8 mouse cellular contexts compared by ENCODE assay signal in genomic region chr11:96005403-96006271, GRCm38 (mm10). TPM values are rescaled to one million over a fixed set of nuclear protein-coding genes. Genes with fewer than 3 reads are reported as not detected.
A peak's percentile ranks its signal among the peaks of the same experiment; 100 is the strongest.
DNase-seq lines count a peak whose midpoint lies in the region; ATAC-seq and TF ChIP-seq lines count a peak whose summit lies in the region.

Gene Igf2bp1, minus strand, starts transcription at chr11:96005940.

- TF ChIP-seq CTCF in bone marrow macrophage, adult 2 months (IDR thresholded peaks at IDR 0.05; ENCODE audit: low read depth, low read length): no peak

- peak within 1 kb of the TSS; percentile 87 for H3K9ac ChIP-seq in lung, embryonic 15.5 days
- H3K9ac ChIP-seq in heart, embryonic 11.5 days (ENCODE audit: low read depth, low read length): peak within 1 kb of the TSS; percentile 98
- H3K9ac ChIP-seq in neural tube, embryonic 11.5 days (ENCODE audit: low read length): peak within 1 kb of the TSS; percentile 98

- H3K27me3 ChIP-seq in lung, embryonic 15.5 days: peaks cover 6% of the 10 kb centered on the region; the same call in 1 of the 2 replicates
- no peaks in the 10 kb centered on the region for H3K27me3 ChIP-seq in heart, embryonic 11.5 days (ENCODE audit: control insufficient read depth, insufficient read depth, low read length)
- no peaks in the 10 kb centered on the region for H3K27me3 ChIP-seq in neural tube, embryonic 11.5 days (ENCODE audit: control insufficient read depth, insufficient read depth, low read length)

- H3K9me3 ChIP-seq in lung, embryonic 15.5 days: no peaks in the 10 kb centered on the region
- no peaks in the 10 kb centered on the region for H3K9me3 ChIP-seq in heart, embryonic 11.5 days (replicated peaks; ENCODE audit: control insufficient read depth, low read length)
- H3K9me3 ChIP-seq in neural tube, embryonic 11.5 days (ENCODE audit: control insufficient read depth, low read length): no peaks in the 10 kb centered on the region

- H3K4me3 ChIP-seq in lung, embryonic 15.5 days: peak within 1 kb of the TSS; percentile 73
- peak within 1 kb of the TSS; percentile 46 for H3K4me3 ChIP-seq in bone marrow macrophage, adult 2 months (ENCODE audit: insufficient read depth, low read length)
- peak within 1 kb of the TSS; percentile 85 for H3K4me3 ChIP-seq in heart, embryonic 11.5 days (ENCODE audit: low read depth, low read length)
- H3K4me3 ChIP-seq in neural tube, embryonic 11.5 days (ENCODE audit: low read depth, low read length): peak within 1 kb of the TSS; percentile 100

- TF ChIP-seq POLR2A in bone marrow macrophage, adult 2 months (IDR thresholded peaks at IDR 0.05; ENCODE audit: borderline replicate concordance, low read depth, low read length): no peak

- H3K36me3 ChIP-seq in lung, embryonic 15.5 days: no peaks in the 10 kb centered on the region
- H3K36me3 ChIP-seq in heart, embryonic 11.5 days (ENCODE audit: control insufficient read depth, insufficient read depth, low read length): no peaks in the 10 kb centered on the region
- H3K36me3 ChIP-seq in neural tube, embryonic 11.5 days (ENCODE audit: control insufficient read depth, insufficient read depth, low read length): no peaks in the 10 kb centered on the region

- DNase-seq in lung, adult 18-20 months: no peak
- DNase-seq in kidney, postnatal 4 days: peak; percentile 75 to 82
- peak; percentile 86 for DNase-seq in neural tube, embryonic 11.5 days (ENCODE audit: low spot score)
- DNase-seq in layer of hippocampus, postnatal 10 days (ENCODE audit: low spot score in 2 of 2): no peak

- peak within 1 kb of the TSS; percentile 92 for H3K4me2 ChIP-seq in lung, embryonic 15.5 days
- peak within 1 kb of the TSS; percentile 89 for H3K4me2 ChIP-seq in heart, embryonic 11.5 days
- H3K4me2 ChIP-seq in neural tube, embryonic 11.5 days (ENCODE audit: low read depth): peak within 1 kb of the TSS; percentile 93

- H3K4me1 ChIP-seq in lung, embryonic 15.5 days: peaks cover 51% of the 10 kb centered on the region
- H3K4me1 ChIP-seq in bone marrow macrophage, adult 2 months (ENCODE audit: control insufficient read depth, insufficient read depth, low read length): no peaks in the 10 kb centered on the region
- peaks cover 17% of the 10 kb centered on the region for H3K4me1 ChIP-seq in heart, embryonic 11.5 days (ENCODE audit: control insufficient read depth, insufficient read depth, low read length)
- peaks cover 19% of the 10 kb centered on the region for H3K4me1 ChIP-seq in neural tube, embryonic 11.5 days (ENCODE audit: control insufficient read depth, insufficient read depth, low read length)

- peak within 1 kb of the TSS; percentile 93 for H3K27ac ChIP-seq in lung, embryonic 15.5 days
- H3K27ac ChIP-seq in bone marrow macrophage, adult 2 months (ENCODE audit: insufficient read depth, low read depth, low read length): no peak within 1 kb of the TSS
- H3K27ac ChIP-seq in heart, embryonic 11.5 days (ENCODE audit: low read depth, low read length): peak within 1 kb of the TSS; percentile 95
- H3K27ac ChIP-seq in neural tube, embryonic 11.5 days (ENCODE audit: low read depth, low read length): peak within 1 kb of the TSS; percentile 99

- under 1% methylated on average over 66 of the region's 74 CpGs for WGBS in lung, embryonic 15.5 days
- WGBS in heart, embryonic 11.5 days (ENCODE audit: insufficient replicate concordance): under 1% methylated on average over 67 of the region's 74 CpGs
- under 1% methylated on average over 62 of the region's 74 CpGs for whole genome bisulfite sequencing in neural tube, embryonic 11.5 days

- ATAC-seq in lung, embryonic 15.5 days (ENCODE audit: borderline replicate concordance, extremely low read depth, low FRiP score, low TSS enrichment): peak; percentile 63
- peak; percentile 56; the same call in 1 of the 2 replicates for ATAC-seq in heart, embryonic 11.5 days (replicated peaks; ENCODE audit: insufficient number of reproducible peaks, low FRiP score, low TSS enrichment)
- ATAC-seq in neural tube, embryonic 11.5 days (ENCODE audit: insufficient read depth, low FRiP score, low TSS enrichment): peak; percentile 48
- ATAC-seq in inflammation-experienced regulatory T-cells, adult 6 months: no peak

RNA-seq across cellular contexts. Expression of gene Igf2bp1, which starts in this region (rescaled TPM):
- 36.0 and 36.6 TPM in 2 replicates for polyA plus RNA-seq in lung, embryonic 15.5 days (2015; fragmentation: Nextera tagmentation; extraction: Ambion mirVana)
- not detected in 2 replicates for polyA plus RNA-seq in bone marrow macrophage, adult 2 months (2012; ENCODE audit: insufficient read depth, insufficient read length, missing spikeins)
- 50.0 and 51.5 TPM in 2 replicates for polyA plus RNA-seq in heart, embryonic 11.5 days (2014; fragmentation: Nextera tagmentation; extraction: Ambion mirVana)
- polyA plus RNA-seq in neural tube, embryonic 11.5 days (2014; fragmentation: Nextera tagmentation; extraction: Ambion mirVana): 80.8 and 84.4 TPM in 2 replicates
- under 1 TPM; 0.47 to 0.50 TPM for total RNA-seq in layer of hippocampus, postnatal 10 days (2021)
- not detected for polyA plus RNA-seq in inflammation-experienced regulatory T-cells, adult 6 months (2017; shearing (Covaris generic))

Comparison
In these comparisons a context has a peak if more than half of its experiments do, and no peak if none do; other contexts are left out.
1. RNA of gene Igf2bp1 (polyA plus RNA-seq): 80.8 to 84.4 TPM in neural tube, embryonic 11.5 days, 50.0 to 51.5 TPM in heart, embryonic 11.5 days and 36.0 to 36.6 TPM in lung, embryonic 15.5 days; not detected in bone marrow macrophage, adult 2 months and not detected in inflammation-experienced regulatory T-cells, adult 6 months; every median in the first group is over 10 times any median in the second.
2. H3K4me3 ChIP-seq: peak in every context shown above with its lines; median percentile 100 in neural tube, embryonic 11.5 days; 85 in heart, embryonic 11.5 days; 73 in lung, embryonic 15.5 days; 46 in bone marrow macrophage, adult 2 months.
3. DNase-seq: peak in kidney, postnatal 4 days (2 of 2) and neural tube, embryonic 11.5 days (single experiment); none in lung, adult 18-20 months (0 of 2) and layer of hippocampus, postnatal 10 days (0 of 2).
4. Peak in every context shown above with its lines, with median percentiles within 50 percentile points of each other: H3K4me2 ChIP-seq and H3K9ac ChIP-seq.